1 mouse cellular context compared by ENCODE assay signal in genomic region chr11:83038686-83039085, GRCm38 (mm10). TPM values are rescaled to one million over a fixed set of nuclear protein-coding genes. Genes with fewer than 3 reads are reported as not detected.
"Had no signal": no experiment of that assay in that cellular context is flagged by ENCODE, and none has a peak within 500 bp of the region (broad histone marks: within the 10 kb centered on the region; RNA-seq: fewer than 3 reads in every experiment).

No protein-coding gene starts in this region.

RNA-seq across cellular contexts. Expression of gene Slfn8, which starts 18.1 kb away (rescaled TPM):
- polyA plus RNA-seq: erythroblast, embryonic 14.5 days had no signal

RNA-seq across cellular contexts. Expression of gene Slfn2, which starts 26.2 kb away (rescaled TPM):
- polyA plus RNA-seq: erythroblast, embryonic 14.5 days had no signal
